Mouse (Mus musculus) embryonic facial prominence, embryonic 15.5 days (tissue): ENCODE results near the gene Gm20388. TPM values are rescaled to one million over a fixed set of nuclear protein-coding genes. Genes with fewer than 3 reads are reported as not detected.
"Not testable (repeated sequence)": the region's sequence is repeated elsewhere in the genome, so short reads cannot be mapped to it uniquely, and the experiment has no call there.

Experiments
- ATAC-seq: fragments of 200-750 bp; cut with Nextera tagmentation; 2 replicates; pipeline ENCODE4 v1.8.0; 2017; ENCODE audit warnings: low read depth, moderate TSS enrichment; ENCODE audit not compliant: insufficient number of reproducible peaks, low FRiP score, low TSS enrichment
- H3K27ac ChIP-seq: fragments of 300-500 bp; sonication (generic); replicated peaks from 2 replicates; pipeline ENCODE4 v1.5.1; 2015; ENCODE audit warnings: mild to moderate bottlenecking, inconsistent platforms
- H3K27me3 ChIP-seq: fragments of 300-500 bp; sonication (generic); 2 replicates; pipeline ENCODE4 v1.6.1; 2015; ENCODE audit warnings: inconsistent platforms
- H3K36me3 ChIP-seq: fragments of 300-500 bp; sonication (generic); 2 replicates; pipeline ENCODE4 v1.6.1; 2015; ENCODE audit warnings: mild to moderate bottlenecking, inconsistent platforms
- H3K4me1 ChIP-seq: fragments of 300-500 bp; sonication (generic); 2 replicates; pipeline ENCODE4 v1.6.1; 2015; ENCODE audit warnings: inconsistent platforms
- H3K4me2 ChIP-seq: fragments of 300-500 bp; sonication (generic); replicated peaks from 2 replicates; pipeline ENCODE4 v1.6.1; 2015; ENCODE audit warnings: mild to moderate bottlenecking, inconsistent platforms
- H3K4me3 ChIP-seq: fragments of 300-500 bp; sonication (generic); replicated peaks from 2 replicates; pipeline ENCODE4 v1.5.1; 2015; ENCODE audit warnings: mild to moderate bottlenecking, inconsistent platforms
- H3K9ac ChIP-seq: fragments of 300-500 bp; sonication (generic); 2 replicates; pipeline ENCODE4 v1.6.1; 2015; ENCODE audit warnings: inconsistent platforms
- H3K9me3 ChIP-seq: fragments of 300-500 bp; sonication (generic); replicated peaks from 2 replicates; pipeline ENCODE4 v1.6.1; 2016; ENCODE audit warnings: inconsistent platforms
- WGBS: fragments of 180-500 bp; shearing (Covaris S2); methylation state at CpG from one replicate; pipeline ENCODE4 v1.1.7; 2015; 5-methylcytosine and 5-hydroxymethylcytosine counted together
- polyA plus RNA-seq: library from polyadenylated mRNA; unstranded; fragments of >200 nt; fragmentation: Nextera tagmentation; extraction: Ambion mirVana; gene quantifications from 2 replicates; pipeline ENCODE4 v1.2.1, GENCODE M21; 2015

Gene Gm20388
- polyA plus RNA-seq, 1 experiment from 2014 or later: 8.0 TPM

DNA sequence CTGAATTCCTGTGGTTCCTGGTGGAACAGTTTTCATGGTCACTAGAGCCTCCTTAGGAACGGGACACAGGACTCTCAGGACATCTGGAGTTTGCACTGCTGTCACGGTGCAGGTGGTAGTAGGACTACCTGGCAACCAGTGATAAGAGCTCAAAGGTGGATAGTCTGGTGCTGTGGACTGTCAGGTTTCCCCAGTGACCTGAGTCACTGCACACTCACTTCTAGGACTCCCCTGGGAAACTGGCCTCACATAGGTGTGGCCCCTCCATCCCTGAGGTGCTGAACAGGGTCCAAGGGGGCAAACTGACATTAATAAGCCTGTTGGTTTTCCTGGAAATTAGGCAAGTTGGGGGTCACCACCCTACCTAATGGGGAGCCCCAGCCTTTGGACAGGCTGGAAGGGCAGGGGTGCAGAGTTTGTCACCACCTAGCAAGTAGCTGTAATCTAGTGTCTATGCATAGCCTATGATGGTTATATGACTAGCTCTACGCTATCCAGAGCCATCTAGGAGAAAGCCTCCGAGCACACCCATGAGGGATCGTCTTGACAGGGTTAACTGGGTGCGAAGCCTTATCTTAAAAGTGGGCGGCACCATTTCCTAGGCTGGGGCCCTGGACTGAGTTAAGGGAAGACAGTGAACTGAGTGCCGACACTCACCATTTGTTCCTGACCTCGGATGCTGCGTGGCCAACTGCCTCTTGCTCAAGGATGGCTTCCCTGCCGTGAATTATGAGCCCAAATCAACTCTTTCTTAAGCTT is 769.2 kb downstream of the Gm20388 start:
- WGBS: 73% methylated on average over 11 of the region's 11 CpGs
- Histone ChIP-seq H3K4me3 (no peak overlapping the region), H3K27ac (no peak overlapping the region), H3K36me3 (peaks cover 4% of the 10 kb centered on the region; the same call in 1 of the 2 replicates), H3K4me2 (no peak overlapping the region), H3K9me3 (no peaks in the 10 kb centered on the region), H3K4me1 (peaks cover 11% of the 10 kb centered on the region), H3K27me3 (no peaks in the 10 kb centered on the region), H3K9ac (no peak overlapping the region)
- no peak for ATAC-seq

DNA sequence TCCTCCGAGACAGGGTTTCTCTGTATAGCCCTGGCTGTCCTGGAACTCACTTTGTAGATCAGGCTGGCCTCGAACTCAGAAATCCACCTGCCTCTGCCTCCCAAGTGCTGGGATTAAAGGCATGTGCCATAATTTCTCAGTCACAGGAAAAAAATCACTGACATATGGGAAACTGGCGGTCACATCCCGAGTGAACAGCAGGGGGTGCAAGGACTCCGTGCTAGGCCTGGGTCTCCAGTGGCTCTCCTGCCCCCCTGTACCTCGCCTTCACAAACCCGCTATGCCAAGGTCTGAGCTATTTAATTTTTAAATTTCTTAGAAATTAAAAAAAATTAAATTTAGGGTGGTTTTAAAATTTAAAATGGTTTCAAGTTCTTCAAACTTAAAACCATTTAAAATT is 769.8 kb downstream of the Gm20388 start:
- not testable (repeated sequence) for H3K36me3 ChIP-seq, H3K27me3 ChIP-seq, H3K9ac ChIP-seq, H3K9me3 ChIP-seq, H3K27ac ChIP-seq, H3K4me3 ChIP-seq, ATAC-seq, H3K4me2 ChIP-seq
- peaks cover 17% of the 10 kb centered on the region for H3K4me1 ChIP-seq
- 48% methylated on average over 7 of the region's 7 CpGs for WGBS

DNA sequence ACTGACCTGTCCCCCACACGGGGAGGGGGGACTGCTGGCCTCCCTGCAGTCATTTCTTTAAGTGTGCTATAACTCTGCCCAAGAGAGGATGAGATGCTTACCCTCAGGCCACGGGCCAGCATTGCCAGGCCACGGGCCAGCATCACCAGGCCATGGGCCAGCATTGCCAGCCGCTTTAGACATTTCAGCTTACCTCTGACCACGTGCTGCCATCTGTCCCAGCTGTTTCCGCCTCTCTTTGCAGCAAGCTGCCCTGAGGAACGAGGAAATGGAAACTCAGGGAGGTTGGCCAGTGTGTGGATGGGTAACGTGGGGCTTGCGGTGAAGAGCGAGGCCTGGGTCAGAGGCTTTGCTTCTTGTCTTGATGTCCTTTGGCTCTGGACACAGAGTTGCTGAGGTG is 770.5 kb downstream of the Gm20388 start:
- 69% methylated on average over 10 of the region's 10 CpGs for WGBS
- peaks cover 24% of the 10 kb centered on the region for H3K4me1 ChIP-seq
- H3K4me3 ChIP-seq: no peak overlapping the region
- H3K36me3 ChIP-seq: no peaks in the 10 kb centered on the region
- no peaks in the 10 kb centered on the region for H3K27me3 ChIP-seq
- ATAC-seq: no peak
- no peak overlapping the region for H3K9ac ChIP-seq
- no peaks in the 10 kb centered on the region for H3K9me3 ChIP-seq
- no peak overlapping the region for H3K27ac ChIP-seq
- no peak overlapping the region for H3K4me2 ChIP-seq

DNA sequence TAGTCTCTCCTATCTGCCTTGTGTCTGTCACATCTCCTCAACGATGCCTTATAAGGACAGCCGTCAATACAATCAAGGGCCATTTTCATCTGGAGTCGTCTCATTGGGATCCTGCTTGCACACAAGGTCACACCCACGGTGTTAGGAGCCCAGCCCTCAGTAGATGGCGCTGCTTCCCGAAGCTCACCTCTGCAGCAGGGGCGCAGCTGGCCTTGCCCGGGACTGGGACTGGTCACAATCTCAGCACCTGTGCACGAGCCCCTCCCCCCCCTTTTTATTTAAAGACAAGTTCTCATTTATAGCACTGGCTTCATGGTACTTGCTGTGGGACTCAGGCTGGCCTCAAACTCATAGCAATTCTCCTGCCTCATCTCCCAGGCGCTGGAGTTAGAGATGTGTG is 773.0 kb downstream of the Gm20388 start:
- Histone ChIP-seq H3K4me2 (no peak overlapping the region), H3K4me1 (peaks cover 34% of the 10 kb centered on the region), H3K9ac (no peak overlapping the region), H3K27me3 (no peaks in the 10 kb centered on the region; the same call in 1 of the 2 replicates), H3K36me3 (no peaks in the 10 kb centered on the region), H3K4me3 (no peak overlapping the region), H3K9me3 (no peaks in the 10 kb centered on the region), H3K27ac (no peak overlapping the region)
- 15% methylated on average over 10 of the region's 10 CpGs for WGBS
- no peak for ATAC-seq

DNA sequence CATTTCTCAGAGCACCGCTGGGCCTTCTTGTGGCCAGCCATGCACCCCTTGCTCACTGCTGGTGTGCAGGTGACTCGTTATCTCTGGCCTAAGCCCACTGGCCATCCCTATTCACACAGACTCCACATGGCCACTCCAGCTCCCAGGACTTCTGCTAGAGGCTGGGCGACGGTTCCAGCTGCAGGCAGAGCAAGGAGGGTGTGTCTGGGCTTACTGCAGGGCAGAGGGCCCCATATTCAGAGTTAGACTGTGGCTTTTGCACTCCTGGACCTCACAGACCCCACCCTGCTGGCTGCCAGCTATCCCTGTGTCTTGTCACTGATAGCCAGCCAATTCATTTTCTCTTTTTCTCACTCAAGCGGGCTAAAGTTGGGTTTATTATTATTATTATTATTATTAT is 773.4 kb downstream of the Gm20388 start:
- Histone ChIP-seq H3K4me2 (no peak overlapping the region), H3K36me3 (no peaks in the 10 kb centered on the region), H3K4me1 (peaks cover 34% of the 10 kb centered on the region), H3K9me3 (no peaks in the 10 kb centered on the region), H3K9ac (no peak overlapping the region), H3K4me3 (no peak overlapping the region), H3K27me3 (no peaks in the 10 kb centered on the region; the same call in 1 of the 2 replicates), H3K27ac (no peak overlapping the region)
- no peak for ATAC-seq
- 71% methylated on average over 5 of the region's 5 CpGs for WGBS

DNA sequence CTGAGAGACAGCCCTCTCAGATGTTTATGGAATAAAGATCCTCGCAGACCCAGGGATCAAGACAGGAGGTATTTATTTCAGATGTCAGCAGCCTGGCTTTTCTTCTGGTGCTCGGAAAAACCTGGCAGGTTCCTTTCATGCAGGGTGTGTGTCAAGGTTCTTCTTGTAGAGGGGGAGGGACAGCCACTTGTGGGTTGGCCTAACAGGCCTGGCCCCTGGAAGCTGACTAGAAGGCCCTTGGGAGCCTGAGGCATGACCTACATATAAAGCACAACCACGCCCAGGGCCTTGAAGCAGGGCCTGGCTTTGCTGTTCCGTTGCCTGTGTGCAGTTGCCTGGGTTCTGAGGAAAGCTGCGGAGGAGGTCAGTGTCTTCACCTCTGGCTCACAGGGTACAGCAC is 774.5 kb downstream of the Gm20388 start:
- 33% methylated on average over 5 of the region's 5 CpGs for WGBS
- no peaks in the 10 kb centered on the region for H3K9me3 ChIP-seq
- no peaks in the 10 kb centered on the region for H3K36me3 ChIP-seq
- H3K27me3 ChIP-seq: no peaks in the 10 kb centered on the region; the same call in 1 of the 2 replicates
- H3K9ac ChIP-seq: no peak overlapping the region
- no peak overlapping the region for H3K4me2 ChIP-seq
- peaks cover 34% of the 10 kb centered on the region for H3K4me1 ChIP-seq
- H3K4me3 ChIP-seq: no peak overlapping the region
- ATAC-seq: no peak
- peak overlapping the region; percentile 63 for H3K27ac ChIP-seq

DNA sequence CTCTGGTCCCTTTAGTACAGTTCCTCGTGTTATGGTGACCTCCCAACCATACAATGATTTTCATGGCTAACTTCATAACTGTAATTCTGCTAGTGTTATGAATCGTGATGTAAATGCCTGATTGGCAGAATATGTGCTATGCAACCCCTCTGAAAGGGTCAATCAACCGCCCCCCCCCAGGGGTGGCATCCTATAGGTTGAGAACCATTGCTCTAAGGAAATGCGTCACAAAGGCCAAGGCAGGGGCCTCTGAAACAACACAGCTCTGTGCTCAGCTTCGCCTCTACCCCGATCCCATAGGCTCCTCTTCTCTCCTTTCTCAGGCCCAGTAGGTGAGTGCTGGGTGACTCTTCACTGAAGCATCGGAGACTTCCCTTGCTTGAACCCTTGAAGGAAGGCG is 775.0 kb downstream of the Gm20388 start:
- no peak for ATAC-seq
- H3K36me3 ChIP-seq: no peaks in the 10 kb centered on the region
- H3K9ac ChIP-seq: no peak overlapping the region
- peaks cover 34% of the 10 kb centered on the region for H3K4me1 ChIP-seq
- peak overlapping the region; percentile 63 for H3K27ac ChIP-seq
- H3K4me2 ChIP-seq: no peak overlapping the region
- no peaks in the 10 kb centered on the region for H3K9me3 ChIP-seq
- 76% methylated on average over 8 of the region's 8 CpGs for WGBS
- no peaks in the 10 kb centered on the region; the same call in 1 of the 2 replicates for H3K27me3 ChIP-seq
- H3K4me3 ChIP-seq: no peak overlapping the region

DNA sequence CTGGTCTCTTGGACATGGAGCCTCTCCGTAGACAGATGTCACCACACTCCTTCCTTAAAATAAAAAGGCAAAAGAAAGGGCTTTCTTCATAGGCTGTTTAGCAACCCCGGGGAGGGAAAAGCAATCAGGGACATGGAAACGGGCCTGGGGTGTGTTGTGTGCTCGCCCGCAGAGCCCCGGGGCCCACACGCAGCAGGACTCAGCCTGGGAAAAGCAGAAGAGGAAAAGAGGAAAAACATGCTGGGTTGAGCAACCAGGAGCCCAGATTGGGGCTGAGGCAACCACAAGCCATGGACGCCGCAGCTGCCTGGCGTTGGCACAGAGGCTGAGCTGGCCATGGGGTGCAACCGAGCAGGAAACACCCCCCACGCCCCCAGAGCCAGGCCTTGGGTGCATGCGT is 775.4 kb downstream of the Gm20388 start:
- Histone ChIP-seq H3K9me3 (no peaks in the 10 kb centered on the region), H3K27me3 (no peaks in the 10 kb centered on the region; the same call in 1 of the 2 replicates), H3K4me1 (peaks cover 34% of the 10 kb centered on the region), H3K27ac (peak overlapping the region; percentile 61), H3K4me3 (no peak overlapping the region), H3K4me2 (no peak overlapping the region), H3K36me3 (no peaks in the 10 kb centered on the region), H3K9ac (no peak overlapping the region)
- no peak for ATAC-seq
- 76% methylated on average over 13 of the region's 13 CpGs for WGBS

DNA sequence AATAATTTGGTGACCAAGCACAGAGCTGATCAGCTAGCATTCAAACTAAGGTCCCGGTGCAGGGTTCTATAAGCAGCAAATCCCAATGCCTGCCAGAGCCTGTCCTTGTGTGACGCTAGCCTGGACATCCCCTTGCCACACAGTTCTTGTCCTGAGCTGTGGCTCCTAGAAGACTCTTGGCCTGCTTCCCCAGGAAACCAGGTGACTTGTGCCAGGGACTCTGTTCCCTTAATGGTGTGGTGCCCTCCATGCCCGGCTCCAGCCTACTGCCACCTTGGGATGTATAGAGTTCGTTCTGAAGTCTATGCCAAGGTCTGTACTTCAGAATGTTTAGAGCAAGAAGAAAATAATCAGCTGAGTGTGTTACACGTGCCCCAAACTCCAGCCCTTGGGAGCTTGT is 775.9 kb downstream of the Gm20388 start:
- no peak for ATAC-seq
- Histone ChIP-seq H3K27me3 (no peaks in the 10 kb centered on the region; the same call in 1 of the 2 replicates), H3K4me3 (no peak overlapping the region), H3K36me3 (no peaks in the 10 kb centered on the region), H3K4me2 (no peak overlapping the region), H3K9me3 (no peaks in the 10 kb centered on the region), H3K9ac (no peak overlapping the region), H3K27ac (peak overlapping the region; percentile 61; the same call in 1 of the 2 replicates), H3K4me1 (peaks cover 34% of the 10 kb centered on the region)
- WGBS: 59% methylated on average over 5 of the region's 5 CpGs

DNA sequence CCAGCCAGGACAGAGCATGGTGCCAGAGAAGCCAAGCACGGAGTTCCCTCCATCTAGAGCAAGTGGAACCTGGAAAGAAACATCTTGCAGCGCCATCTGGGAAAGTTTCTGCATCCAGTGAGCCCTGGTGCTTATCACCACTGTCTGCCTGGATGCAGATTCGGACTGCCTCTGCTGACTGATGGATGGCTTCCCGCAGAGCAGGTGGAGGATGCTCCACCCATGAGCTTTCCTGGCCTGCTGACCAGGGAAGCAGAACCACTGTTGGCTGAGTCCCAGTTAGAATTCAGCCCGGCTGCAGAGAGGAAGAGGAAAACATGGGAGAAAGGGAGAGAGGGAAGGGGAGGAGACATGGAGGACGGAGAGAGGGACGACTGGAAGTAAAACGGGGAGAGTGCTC is 777.1 kb downstream of the Gm20388 start:
- Histone ChIP-seq H3K9me3 (no peaks in the 10 kb centered on the region), H3K36me3 (no peaks in the 10 kb centered on the region), H3K4me2 (no peak overlapping the region), H3K4me3 (no peak overlapping the region), H3K27ac (no peak overlapping the region), H3K27me3 (no peaks in the 10 kb centered on the region; the same call in 1 of the 2 replicates), H3K4me1 (peaks cover 34% of the 10 kb centered on the region), H3K9ac (no peak overlapping the region)
- ATAC-seq: no peak
- 73% methylated on average over 8 of the region's 8 CpGs for WGBS

DNA sequence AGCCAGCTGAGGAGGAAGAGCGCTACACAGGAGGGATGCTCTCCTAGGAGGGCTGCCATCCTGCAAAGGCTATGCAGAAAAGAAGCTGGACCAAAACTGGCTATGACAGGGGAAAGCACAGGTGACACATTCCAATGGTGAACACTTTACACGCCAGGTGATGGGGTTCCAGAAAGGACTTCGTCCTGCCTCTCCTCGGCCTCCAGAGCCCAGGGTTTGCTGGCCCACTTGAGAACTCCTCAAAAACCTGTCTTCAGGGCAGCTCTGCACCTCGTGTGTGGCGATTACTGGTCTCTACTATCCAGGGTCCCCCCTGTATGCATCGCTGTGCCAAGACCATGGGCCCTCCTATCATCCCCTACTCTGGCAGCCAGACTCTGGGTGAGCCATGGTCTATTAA is 777.9 kb downstream of the Gm20388 start:
- Histone ChIP-seq H3K4me1 (peaks cover 34% of the 10 kb centered on the region), H3K4me3 (no peak overlapping the region), H3K36me3 (no peaks in the 10 kb centered on the region), H3K9me3 (no peaks in the 10 kb centered on the region), H3K4me2 (no peak overlapping the region), H3K27ac (no peak overlapping the region), H3K27me3 (no peaks in the 10 kb centered on the region; the same call in 1 of the 2 replicates), H3K9ac (no peak overlapping the region)
- no peak for ATAC-seq
- WGBS: 88% methylated on average over 7 of the region's 7 CpGs

DNA sequence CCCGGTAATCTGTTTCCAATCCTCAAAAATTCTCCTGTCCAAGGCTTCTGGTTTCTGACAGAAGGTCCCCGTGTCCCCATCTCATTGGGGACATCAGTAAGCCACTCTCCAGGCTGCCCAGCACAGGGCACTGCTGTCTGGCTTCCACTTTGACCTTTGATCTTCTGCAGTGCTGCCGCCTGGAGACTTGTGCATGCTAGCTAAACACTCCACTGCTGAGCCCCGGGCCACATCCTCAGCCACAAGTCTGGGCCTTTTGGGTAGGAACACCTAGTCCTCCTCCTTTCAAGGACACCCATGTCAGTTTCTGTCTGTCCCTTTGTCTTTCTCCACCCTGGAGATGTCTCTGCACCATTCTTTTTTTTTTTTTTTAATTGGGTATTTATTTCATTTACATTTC is 782.3 kb downstream of the Gm20388 start:
- no peak overlapping the region for H3K27ac ChIP-seq
- H3K36me3 ChIP-seq: no peaks in the 10 kb centered on the region
- no peak for ATAC-seq
- H3K9ac ChIP-seq: no peak overlapping the region
- H3K9me3 ChIP-seq: no peaks in the 10 kb centered on the region
- no peaks in the 10 kb centered on the region; the same call in 1 of the 2 replicates for H3K27me3 ChIP-seq
- peaks cover 16% of the 10 kb centered on the region for H3K4me1 ChIP-seq
- H3K4me3 ChIP-seq: no peak overlapping the region
- WGBS: 60% methylated on average over 4 of the region's 4 CpGs
- no peak overlapping the region for H3K4me2 ChIP-seq
